Mouse (Mus musculus) myocyte (in vitro differentiated cells): ENCODE data around the gene Lsm12. TPM values are rescaled to one million over a fixed set of nuclear protein-coding genes. Genes with fewer than 3 reads are reported as not detected.
"Not testable (repeated sequence)": the region's sequence is repeated elsewhere in the genome, so short reads cannot be mapped to it uniquely, and the experiment has no call there.

Source experiments
- H3K27me3 ChIP-seq: one replicate; pipeline ENCODE4 v1.6.1; 2011; ENCODE audit not compliant: control insufficient read depth, insufficient read depth, insufficient read length
- H3K36me3 ChIP-seq: one replicate; pipeline ENCODE4 v1.6.1; 2011; ENCODE audit not compliant: control insufficient read depth, insufficient read depth
- H3K4me2 ChIP-seq: one replicate; pipeline ENCODE4 v1.6.1; 2011; ENCODE audit warnings: low read depth, control low read depth
- H3K4me3 ChIP-seq: one replicate; pipeline ENCODE4 v1.5.1; 2011; ENCODE audit warnings: mild to moderate bottlenecking, control low read depth, moderate library complexity
- H3K79me2 ChIP-seq: one replicate; pipeline ENCODE4 v1.6.1; 2011; ENCODE audit not compliant: control insufficient read depth, insufficient read depth
- H3ac ChIP-seq: one replicate; pipeline ENCODE4 v1.6.1; 2011; ENCODE audit not compliant: control insufficient read depth, insufficient read length
- CEBPB ChIP-seq: IDR thresholded peaks from 2 replicates; pipeline ENCODE4 v1.6.1; 2011; ENCODE audit warnings: mild to moderate bottlenecking, moderate library complexity; ENCODE audit not compliant: poor library complexity, insufficient read depth, severe bottlenecking
- E2F4 ChIP-seq: IDR thresholded peaks from one replicate; pipeline ENCODE4 v1.6.1; 2011; ENCODE audit warnings: mild to moderate bottlenecking, control low read depth, moderate library complexity; ENCODE audit not compliant: insufficient read depth
- MAX ChIP-seq: IDR thresholded peaks from one replicate; pipeline ENCODE4 v1.6.1; 2011; ENCODE audit warnings: low read depth, mild to moderate bottlenecking, control low read depth
- MYOD1 ChIP-seq, 3 experiments: IDR thresholded peaks; one replicate each; pipeline ENCODE4 v1.6.1; 2011; ENCODE audit warnings: control low read depth in 2 of 3, low read depth in 2 of 3, mild to moderate bottlenecking in 2 of 3, moderate library complexity in 1 of 3; ENCODE audit not compliant: insufficient read length in 2 of 3, control insufficient read depth in 1 of 3
- MYOG ChIP-seq, 3 experiments: IDR thresholded peaks; one replicate each; pipeline ENCODE4 v1.6.1; 2011; ENCODE audit warnings: control low read depth in 2 of 3, low read depth in 2 of 3, mild to moderate bottlenecking in 2 of 3; ENCODE audit not compliant: insufficient read length in 2 of 3, control insufficient read depth in 1 of 3, insufficient read depth in 1 of 3
- POLR2A ChIP-seq: IDR thresholded peaks from one replicate; pipeline ENCODE4 v1.6.1; 2011; ENCODE audit warnings: low read depth, mild to moderate bottlenecking, control low read depth, moderate library complexity; ENCODE audit not compliant: insufficient read length
- POLR2AphosphoS2 ChIP-seq: IDR thresholded peaks from one replicate; pipeline ENCODE4 v1.6.1; 2011; ENCODE audit warnings: low read depth, control low read depth; ENCODE audit not compliant: insufficient read length
- REST ChIP-seq: IDR thresholded peaks from one replicate; pipeline ENCODE4 v1.6.1; 2011; ENCODE audit warnings: mild to moderate bottlenecking, control low read depth, moderate library complexity; ENCODE audit not compliant: insufficient read depth, insufficient read length
- SRF ChIP-seq: IDR thresholded peaks from one replicate; pipeline ENCODE4 v1.6.1; 2011; ENCODE audit warnings: low read depth; ENCODE audit not compliant: control insufficient read depth, insufficient read length
- TCF12 ChIP-seq: IDR thresholded peaks from one replicate; pipeline ENCODE4 v1.6.1; 2011; ENCODE audit warnings: mild to moderate bottlenecking, control low read depth; ENCODE audit not compliant: poor library complexity, insufficient read depth, severe bottlenecking
- TCF3 ChIP-seq: IDR thresholded peaks from one replicate; pipeline ENCODE4 v1.6.1; 2011; ENCODE audit warnings: low read depth, control low read depth; ENCODE audit not compliant: insufficient read length
- USF1 ChIP-seq: IDR thresholded peaks from one replicate; pipeline ENCODE4 v1.6.1; 2011; ENCODE audit warnings: low read depth, mild to moderate bottlenecking, control low read depth, moderate library complexity
- polyA plus RNA-seq: library from polyadenylated mRNA; unstranded; fragments of >200 nt; fragmentation: generic; extraction: Trizol; gene quantifications from one replicate; pipeline ENCODE4 v1.2.1, GENCODE M21; 2012; ENCODE audit warnings: missing spikeins

Lsm12 gene
- polyA plus RNA-seq, 1 experiment: 33.1 TPM

DNA sequence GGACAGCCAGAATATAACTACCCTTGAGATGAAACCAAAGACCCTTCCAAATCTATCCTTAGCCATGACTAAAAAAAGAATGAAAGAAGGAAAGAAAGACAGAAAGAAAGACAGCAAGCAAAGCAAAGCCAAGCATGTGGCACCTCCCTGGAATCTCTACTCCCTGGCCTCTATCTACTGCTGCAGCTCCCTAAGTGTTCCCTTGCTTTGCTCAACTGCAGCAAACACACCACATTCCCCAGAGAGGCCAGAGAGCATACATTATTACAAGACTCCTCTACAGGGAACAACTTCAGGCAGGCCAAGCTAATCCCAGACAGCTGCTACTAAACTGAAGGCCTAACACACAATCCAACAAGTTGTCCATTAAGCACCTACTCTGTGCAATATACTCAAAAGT lies 5.3 kb downstream of the Lsm12 start:
- Histone ChIP-seq H3K4me2 (no peak overlapping the region), H3K79me2 (peaks cover 97% of the 10 kb centered on the region), H3ac (no peak overlapping the region), H3K4me3 (no peak overlapping the region), H3K36me3 (peaks cover 52% of the 10 kb centered on the region), H3K27me3 (no peaks in the 10 kb centered on the region)
- TF ChIP-seq REST: no peak
- TF ChIP-seq POLR2A: no peak
- TF ChIP-seq TCF12: no peak
- no peak for TF ChIP-seq MYOD1 (IDR thresholded peaks at IDR 0.05; ENCODE audit: control insufficient read depth in 1 of 3, insufficient read length in 2 of 3, low read depth in 2 of 3)

DNA sequence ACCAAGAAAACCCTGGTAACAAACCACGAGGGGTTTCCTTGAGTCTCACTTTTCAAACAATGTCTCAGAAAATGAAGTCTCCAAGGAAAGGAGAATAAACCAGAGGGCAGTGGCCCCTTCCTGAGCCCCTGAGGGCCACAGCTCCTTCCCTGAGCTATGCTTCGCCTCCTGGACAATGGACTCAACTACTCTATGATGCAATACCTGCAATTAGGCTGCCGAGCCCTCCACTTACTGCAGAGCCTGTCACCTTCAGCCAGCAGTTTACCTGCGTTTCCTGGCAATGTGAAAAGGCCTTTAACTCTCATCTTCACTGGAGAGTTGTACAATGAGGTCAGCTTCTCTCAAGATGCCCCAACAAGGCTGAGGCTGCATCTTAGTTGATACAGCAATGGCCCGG lies 16.4 kb downstream of the Lsm12 start:
- peaks cover 59% of the 10 kb centered on the region for H3K36me3 ChIP-seq
- TF ChIP-seq REST (no peak), USF1 (no peak), TCF12 (no peak), MYOD1 (IDR thresholded peaks at IDR 0.05; ENCODE audit: control insufficient read depth in 1 of 3, insufficient read length in 2 of 3, low read depth in 2 of 3) (no peak)
- peaks cover 63% of the 10 kb centered on the region for H3K79me2 ChIP-seq
- H3K4me2 ChIP-seq: no peak overlapping the region
- no peak overlapping the region for H3K4me3 ChIP-seq
- no peaks in the 10 kb centered on the region for H3K27me3 ChIP-seq
- H3ac ChIP-seq: no peak overlapping the region

DNA sequence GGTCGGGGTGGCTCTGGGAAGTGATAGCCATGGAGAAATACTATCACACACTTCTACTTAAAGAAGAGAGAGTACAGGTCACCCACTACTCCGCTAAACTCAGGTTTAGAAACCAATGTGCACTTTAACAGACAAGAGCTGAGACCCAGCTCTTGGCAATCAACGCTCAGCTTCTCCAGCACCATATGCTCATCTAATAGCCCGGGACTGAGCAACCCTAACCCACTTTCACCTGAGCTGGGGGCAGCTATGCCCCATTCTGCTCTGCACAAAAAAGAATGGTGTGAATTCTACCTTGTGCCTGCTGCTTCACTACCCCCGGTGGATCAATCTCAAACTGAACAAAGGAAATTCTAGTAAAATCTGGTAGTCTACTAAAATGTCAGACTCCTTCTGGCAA lies 17.6 kb downstream of the Lsm12 start:
- no peak overlapping the region for H3ac ChIP-seq
- peaks cover 65% of the 10 kb centered on the region for H3K36me3 ChIP-seq
- no peaks in the 10 kb centered on the region for H3K27me3 ChIP-seq
- TF ChIP-seq E2F4: no peak
- TF ChIP-seq MAX: no peak
- no peak for TF ChIP-seq TCF3
- TF ChIP-seq POLR2AphosphoS2: no peak
- TF ChIP-seq USF1: no peak
- no peak for TF ChIP-seq CEBPB
- TF ChIP-seq MYOD1 (IDR thresholded peaks at IDR 0.05; ENCODE audit: control insufficient read depth in 1 of 3, insufficient read length in 2 of 3, low read depth in 2 of 3): no peak
- TF ChIP-seq TCF12: no peak
- TF ChIP-seq MYOG (IDR thresholded peaks at IDR 0.05; ENCODE audit: control insufficient read depth in 1 of 3, insufficient read depth in 1 of 3, insufficient read length in 2 of 3, low read depth in 2 of 3): no peak
- TF ChIP-seq SRF: no peak
- TF ChIP-seq POLR2A: no peak
- no peak for TF ChIP-seq REST
- H3K4me2 ChIP-seq: no peak overlapping the region
- no peak overlapping the region for H3K4me3 ChIP-seq
- peaks cover 52% of the 10 kb centered on the region for H3K79me2 ChIP-seq

DNA sequence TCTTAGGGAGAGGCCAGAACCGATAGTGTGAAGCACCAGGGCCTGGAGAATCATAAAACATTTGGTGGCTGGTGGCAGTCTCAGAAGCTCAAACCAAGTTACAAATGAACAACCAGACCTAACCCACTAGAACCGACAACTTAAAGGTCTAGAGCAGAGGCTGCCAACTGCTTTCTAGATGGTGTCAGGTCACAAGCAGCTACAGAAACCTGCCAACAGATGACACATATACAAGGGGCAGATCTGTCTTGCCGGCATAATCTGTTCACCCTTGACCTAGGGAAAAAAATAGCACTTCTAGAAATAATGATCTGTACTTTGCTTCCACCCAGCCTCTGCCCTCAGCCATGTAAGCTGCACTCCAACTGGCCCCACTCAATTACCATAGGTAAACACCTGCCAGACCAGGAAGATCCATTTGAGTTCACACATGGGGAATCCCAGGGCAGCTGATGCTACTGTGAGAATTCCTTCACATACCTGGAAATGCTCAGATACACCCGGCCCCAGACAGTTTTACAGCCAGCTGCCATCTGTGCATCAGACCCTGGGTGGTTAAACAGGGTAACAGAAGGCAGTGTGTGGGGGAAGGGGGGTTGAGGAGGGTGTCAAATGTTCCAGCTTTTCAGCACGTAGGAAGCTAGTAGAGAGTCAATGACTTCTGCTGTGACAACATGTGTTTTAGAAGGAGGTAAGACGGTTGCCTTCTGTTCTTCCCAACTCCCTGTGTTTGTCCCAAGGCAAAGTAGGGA lies 18.9 kb downstream of the Lsm12 start:
- Histone ChIP-seq H3K4me2 (peak overlapping the region; percentile 18), H3ac (no peak overlapping the region), H3K4me3 (no peak overlapping the region), H3K79me2 (peaks cover 38% of the 10 kb centered on the region), H3K36me3 (peaks cover 62% of the 10 kb centered on the region), H3K27me3 (no peaks in the 10 kb centered on the region)
- TF ChIP-seq MYOD1 (IDR thresholded peaks at IDR 0.05; ENCODE audit: control insufficient read depth in 1 of 3, insufficient read length in 2 of 3, low read depth in 2 of 3) (peak in 1 of 3 experiments; percentile 7), USF1 (no peak)

DNA sequence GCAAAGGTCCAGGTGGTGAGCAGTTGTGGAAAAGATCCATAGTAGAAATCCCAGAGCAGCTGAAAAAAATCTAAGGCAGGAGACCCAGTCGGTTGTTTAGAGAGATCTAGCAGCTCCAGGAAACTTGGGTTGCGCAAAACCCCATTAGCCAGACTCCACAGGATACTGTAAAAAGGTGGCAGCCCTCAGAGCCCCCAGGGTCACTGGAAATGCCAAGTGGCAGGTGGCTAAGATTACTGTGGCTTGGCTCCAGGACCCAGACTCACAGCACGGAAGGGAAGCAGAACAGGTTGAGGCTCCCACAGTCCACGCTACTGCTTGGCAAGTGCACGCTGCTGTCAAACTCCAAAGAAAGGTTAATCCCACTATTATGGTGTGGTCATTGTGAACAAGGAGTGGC lies 25.3 kb downstream of the Lsm12 start:
- Histone ChIP-seq H3K79me2 (peaks cover 5% of the 10 kb centered on the region), H3K27me3 (no peaks in the 10 kb centered on the region), H3K4me2 (no peak overlapping the region), H3ac (no peak overlapping the region), H3K4me3 (no peak overlapping the region), H3K36me3 (peaks cover 26% of the 10 kb centered on the region)
- no peak for TF ChIP-seq MYOD1 (IDR thresholded peaks at IDR 0.05; ENCODE audit: control insufficient read depth in 1 of 3, insufficient read length in 2 of 3, low read depth in 2 of 3)
- no peak for TF ChIP-seq REST
- no peak for TF ChIP-seq CEBPB
- TF ChIP-seq SRF: no peak
- no peak for TF ChIP-seq TCF12
- no peak for TF ChIP-seq MAX
- no peak for TF ChIP-seq E2F4
- no peak for TF ChIP-seq POLR2AphosphoS2
- no peak for TF ChIP-seq USF1
- TF ChIP-seq TCF3: no peak
- no peak for TF ChIP-seq POLR2A
- no peak for TF ChIP-seq MYOG (IDR thresholded peaks at IDR 0.05; ENCODE audit: control insufficient read depth in 1 of 3, insufficient read depth in 1 of 3, insufficient read length in 2 of 3, low read depth in 2 of 3)

DNA sequence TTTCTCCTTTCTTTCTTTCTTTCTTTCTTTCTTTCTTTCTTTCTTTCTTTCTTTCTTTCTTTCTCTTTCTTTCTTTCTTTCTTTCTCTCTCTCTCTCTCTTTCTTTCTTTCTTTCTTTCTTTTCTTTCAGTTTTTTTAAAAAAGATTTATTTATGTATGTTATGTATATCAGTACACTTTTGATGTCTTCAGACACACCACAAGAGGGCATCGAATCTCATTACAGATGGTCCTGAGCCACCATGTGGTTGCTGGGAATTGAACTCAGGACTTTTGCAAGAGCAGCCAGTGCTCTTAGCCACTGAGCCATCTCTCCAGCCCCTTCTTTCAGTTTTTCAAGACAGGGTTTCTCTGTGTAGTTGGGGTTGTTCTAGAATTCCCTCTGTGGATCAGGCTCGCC lies 27.1 kb downstream of the Lsm12 start:
- not testable (repeated sequence) for H3K4me2 ChIP-seq, H3K79me2 ChIP-seq, H3ac ChIP-seq, H3K4me3 ChIP-seq, H3K27me3 ChIP-seq
- peaks cover 18% of the 10 kb centered on the region for H3K36me3 ChIP-seq
